In the genomic region with DNA sequence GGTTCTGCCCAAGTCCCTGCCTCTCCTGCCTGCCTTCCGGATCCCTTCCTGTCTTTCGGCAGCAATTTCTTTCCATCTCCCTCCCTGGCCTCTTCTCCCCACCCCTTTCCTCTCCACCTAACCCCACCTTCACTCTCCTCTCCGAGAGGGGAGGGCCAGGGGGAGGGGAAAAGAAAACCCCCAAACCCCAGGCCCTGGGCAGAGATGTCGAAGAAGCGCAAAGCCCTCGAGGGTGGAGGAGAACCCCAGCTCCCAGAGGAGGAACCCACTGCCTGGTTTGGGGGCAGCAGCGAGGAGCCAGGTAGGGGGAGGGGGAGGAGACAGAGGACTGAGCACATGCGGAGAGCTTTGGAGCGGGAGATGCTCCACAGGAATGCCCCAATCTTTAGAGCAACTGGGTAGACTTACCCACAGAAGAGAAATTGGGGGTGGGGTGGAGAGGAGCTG, we compare ENCODE assay signal across 13 mouse cellular contexts. TPM values are rescaled to one million over a fixed set of nuclear protein-coding genes. Genes with fewer than 3 reads are reported as not detected.
DNase-seq lines count a peak whose midpoint lies in the region; ATAC-seq lines count a peak whose summit lies in the region.
"Had no signal": no experiment of that assay in that cellular context is flagged by ENCODE, and none has a peak within 500 bp of the region (broad histone marks: within the 10 kb centered on the region; RNA-seq: fewer than 3 reads in every experiment).

No protein-coding gene starts in this region.

- peaks cover 26% of the 10 kb centered on the region for H3K4me1 ChIP-seq in kidney, embryonic 15.5 days
- peaks cover 18% of the 10 kb centered on the region for H3K4me1 ChIP-seq in embryonic facial prominence, embryonic 15.5 days

- H3K36me3 ChIP-seq in kidney, embryonic 15.5 days, result no peaks in the 10 kb centered on the region
- no peaks in the 10 kb centered on the region for H3K36me3 ChIP-seq in embryonic facial prominence, embryonic 15.5 days
- H3K36me3 ChIP-seq: heart, embryonic 10.5 days had no signal

- no peak overlapping the region for H3K27ac ChIP-seq in kidney, embryonic 15.5 days
- no peak overlapping the region for H3K27ac ChIP-seq in embryonic facial prominence, embryonic 15.5 days (replicated peaks)
- H3K27ac ChIP-seq: heart, embryonic 10.5 days had no signal

- H3K27me3 ChIP-seq in kidney, embryonic 15.5 days, result peaks cover 62% of the 10 kb centered on the region
- H3K27me3 ChIP-seq in embryonic facial prominence, embryonic 15.5 days, result peaks cover 46% of the 10 kb centered on the region

- no peaks in the 10 kb centered on the region for H3K9me3 ChIP-seq in kidney, embryonic 15.5 days (replicated peaks)
- H3K9me3 ChIP-seq in embryonic facial prominence, embryonic 15.5 days (replicated peaks), result no peaks in the 10 kb centered on the region
- H3K9me3 ChIP-seq: heart, embryonic 10.5 days had no signal

- ATAC-seq in kidney, embryonic 15.5 days (replicated peaks; ENCODE audit: low FRiP score), result no peak
- no peak for ATAC-seq in embryonic facial prominence, embryonic 15.5 days (ENCODE audit: insufficient number of reproducible peaks, low FRiP score, low TSS enrichment, low read depth)
- ATAC-seq: forebrain, embryonic 16.5 days had no signal

- WGBS in kidney, embryonic 15.5 days, result 18% methylated on average over 9 of the region's 9 CpGs
- WGBS in embryonic facial prominence, embryonic 15.5 days, result 10% methylated on average over 8 of the region's 9 CpGs

- peak overlapping the region; percentile 97 for H3K4me2 ChIP-seq in kidney, embryonic 15.5 days
- peak overlapping the region; percentile 96; the same call in 1 of the 2 replicates for H3K4me2 ChIP-seq in embryonic facial prominence, embryonic 15.5 days (replicated peaks)

- H3K4me3 ChIP-seq in kidney, embryonic 15.5 days (replicated peaks), result 0 out of 2 replicates have a peak overlapping the region, but pooled peaks have one; percentile 53
- H3K4me3 ChIP-seq in embryonic facial prominence, embryonic 15.5 days (replicated peaks), result peak overlapping the region; percentile 52

- H3K9ac ChIP-seq in kidney, embryonic 15.5 days, result no peak overlapping the region
- no peak overlapping the region for H3K9ac ChIP-seq in embryonic facial prominence, embryonic 15.5 days

- DNase-seq in kidney, postnatal 36 days, result no peak
- DNase-seq in MN1 (ENCODE audit: low spot score), result peak; percentile 24
- peak; percentile 80 for DNase-seq in brain, adult 2 months (ENCODE audit: low read depth, low spot score)
- DNase-seq in thymus, postnatal 10 days (ENCODE audit: low spot score in 2 of 2), result no peak
- no peak for DNase-seq in testis, postnatal 10 days (ENCODE audit: low spot score)
- DNase-seq: kidney, adult 18-20 months; lung, postnatal 14 days; thymus, postnatal 25 days had no signal

RNA-seq across cellular contexts. Expression of gene Pde10a, which starts 1.7 kb away (rescaled TPM):
- 2.2 and 2.3 TPM in 2 replicates for polyA plus RNA-seq in kidney, embryonic 15.5 days (2015; fragmentation: Nextera tagmentation; extraction: Ambion mirVana)
- polyA plus RNA-seq in embryonic facial prominence, embryonic 15.5 days (2015; fragmentation: Nextera tagmentation; extraction: Ambion mirVana), result 3.0 and 3.9 TPM in 2 replicates

RNA-seq across cellular contexts. Expression of gene Gm17087, which starts 39.9 kb away (rescaled TPM):
- polyA plus RNA-seq in kidney, embryonic 15.5 days (2015; fragmentation: Nextera tagmentation; extraction: Ambion mirVana), result not detected in 2 replicates
- 0.25 TPM in 1 of 2 replicates, not detected in the other for polyA plus RNA-seq in embryonic facial prominence, embryonic 15.5 days (2015; fragmentation: Nextera tagmentation; extraction: Ambion mirVana)
- polyA plus RNA-seq: adrenal gland, adult 2 months; forebrain, embryonic 16.5 days; heart, embryonic 10.5 days had no signal

Comparison
In these comparisons a context has a peak if more than half of its experiments do, and no peak if none do; other contexts are left out.
1. DNase-seq: peak in MN1 (single experiment) and brain, adult 2 months (single experiment); none in kidney, postnatal 36 days (0 of 2), thymus, postnatal 10 days (0 of 2) and testis, postnatal 10 days (single experiment).